In genomic region chr15:61439623-61440170, GRCm38 (mm10) we compare ENCODE assay signal across 13 mouse cellular contexts.
DNase-seq lines count a peak whose midpoint lies in the region; TF ChIP-seq lines count a peak whose summit lies in the region.
"Had no signal": no experiment of that assay in that cellular context is flagged by ENCODE, and none has a peak within 500 bp of the region (broad histone marks: within the 10 kb centered on the region; RNA-seq: fewer than 3 reads in every experiment).

No protein-coding gene starts in this region.

- no peak for DNase-seq in layer of hippocampus, adult 2 months (ENCODE audit: low spot score in 2 of 2)
- DNase-seq in layer of hippocampus, adult 8-10 months (ENCODE audit: low spot score in 2 of 2), result no peak
- DNase-seq in B cell, adult 2 months, result peak; percentile 47 to 58
- peak; percentile 7 for DNase-seq in R1 (ENCODE audit: low read depth, low spot score)
- DNase-seq in lung, postnatal 36 days, result peak; percentile 24
- no peak for DNase-seq in adrenal gland, adult 18-20 months (ENCODE audit: low spot score in 2 of 2)
- no peak for DNase-seq in layer of hippocampus, adult 18-20 months (ENCODE audit: low spot score in 2 of 2)
- DNase-seq in urinary bladder, adult 2 months (ENCODE audit: low spot score), result no peak
- DNase-seq: right cerebral cortex, postnatal 25 days had no signal

- peak; percentile 46 for TF ChIP-seq CTCF in layer of hippocampus, adult 2 months (conservative IDR thresholded peaks at IDR 0.05)

- H3K27ac ChIP-seq in layer of hippocampus, adult 2 months, result no peak overlapping the region
- H3K27ac ChIP-seq: embryonic facial prominence, embryonic 13.5 days; heart, embryonic 10.5 days; hindbrain, embryonic 10.5 days; liver, embryonic 12.5 days had no signal

- no peak overlapping the region for H3K4me3 ChIP-seq in layer of hippocampus, adult 2 months
- H3K4me3 ChIP-seq: embryonic facial prominence, embryonic 13.5 days; heart, embryonic 10.5 days; hindbrain, embryonic 10.5 days; liver, embryonic 12.5 days had no signal

Comparison
In these comparisons a context has a peak if more than half of its experiments do, and no peak if none do; other contexts are left out.
1. DNase-seq: peak in B cell, adult 2 months (2 of 2), R1 (single experiment) and lung, postnatal 36 days (single experiment); none in layer of hippocampus, adult 2 months (0 of 2), layer of hippocampus, adult 8-10 months (0 of 2), adrenal gland, adult 18-20 months (0 of 2), layer of hippocampus, adult 18-20 months (0 of 2) and urinary bladder, adult 2 months (single experiment).